Mouse (Mus musculus) spleen, postnatal 10 days (tissue): ENCODE results near the gene Nudt4.

ENCODE experiments used
- DNase-seq, 2 experiments: peaks; one replicate each; pipeline ENCODE4 v3.0.0; 2021 to 2022; ENCODE audit warnings: low spot score in 2 of 2

Nudt4 gene

DNA sequence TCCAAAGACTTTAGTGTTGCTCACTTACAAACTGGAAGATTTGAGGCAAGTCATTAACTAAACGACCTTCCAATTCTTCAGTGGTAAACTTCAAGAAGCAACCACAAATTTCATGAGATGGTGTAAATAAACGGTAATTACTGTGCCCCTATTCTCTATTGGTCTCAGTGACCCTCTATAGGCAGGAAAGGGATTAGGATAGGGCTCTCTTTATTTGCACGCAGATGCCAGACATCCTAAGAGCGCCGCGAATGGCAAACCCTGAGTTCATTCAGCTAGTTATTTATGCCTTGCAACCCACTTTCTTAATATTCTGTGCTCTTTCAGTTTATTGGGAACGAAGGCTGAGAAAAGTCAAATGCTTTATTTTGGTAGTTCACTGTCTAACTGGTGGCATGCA is 62.9 kb downstream of the Nudt4 start:
- DNase-seq = no peak
